Mouse (Mus musculus) liver, embryonic 11.5 days (tissue): ENCODE measurements at regions not wholly inside any gene's neighbourhood (a gene's known extent, or its start where the extent isn't known, plus 50 kb on each side); places are given as distances from the start of the nearest gene placed in this dataset.

Source experiments
- ATAC-seq: fragments of 200-750 bp; cut with Nextera tagmentation; replicated peaks from 2 replicates; pipeline ENCODE4 v1.8.0; 2017; ENCODE audit warnings: moderate number of reproducible peaks, mild to moderate bottlenecking, moderate TSS enrichment, moderate library complexity; ENCODE audit not compliant: low FRiP score
- DNase-seq: peaks from one replicate; pipeline ENCODE4 v3.0.0-alpha.2; 2017; ENCODE audit warnings: low spot score
- H3K27ac ChIP-seq: fragments of 300-500 bp; sonication (generic); 2 replicates; pipeline ENCODE4 v1.5.1; 2014; ENCODE audit warnings: mild to moderate bottlenecking, low read depth, low read length, control low read depth
- H3K27me3 ChIP-seq: fragments of 300-500 bp; sonication (generic); replicated peaks from 2 replicates; pipeline ENCODE4 v1.6.1; 2014; ENCODE audit warnings: low read length, mixed read lengths; ENCODE audit not compliant: control insufficient read depth, insufficient read depth
- H3K36me3 ChIP-seq: fragments of 300-500 bp; sonication (generic); 2 replicates; pipeline ENCODE4 v1.6.1; 2014; ENCODE audit warnings: mild to moderate bottlenecking, low read length, moderate library complexity, mixed read lengths; ENCODE audit not compliant: control insufficient read depth, insufficient read depth
- H3K4me1 ChIP-seq: fragments of 300-500 bp; sonication (generic); replicated peaks from 2 replicates; pipeline ENCODE4 v1.6.1; 2014; ENCODE audit warnings: low read length, mixed read lengths; ENCODE audit not compliant: control insufficient read depth, insufficient read depth
- H3K4me2 ChIP-seq: fragments of 300-500 bp; sonication (generic); 2 replicates; pipeline ENCODE4 v1.6.1; 2014; ENCODE audit warnings: mild to moderate bottlenecking, control low read depth, moderate library complexity
- H3K4me3 ChIP-seq: fragments of 300-500 bp; sonication (generic); 2 replicates; pipeline ENCODE4 v1.5.1; 2014; ENCODE audit warnings: low read depth, low read length, control low read depth
- H3K9ac ChIP-seq: fragments of 300-500 bp; sonication (generic); 2 replicates; pipeline ENCODE4 v1.6.1; 2014; ENCODE audit warnings: low read depth, low read length, control low read depth
- H3K9me3 ChIP-seq: fragments of 300-500 bp; sonication (generic); 2 replicates; pipeline ENCODE4 v1.6.1; 2016; ENCODE audit warnings: low read length, inconsistent platforms, mixed read lengths; ENCODE audit not compliant: control insufficient read depth
- WGBS: fragments of 180-500 bp; shearing (Covaris S2); extraction: QIAGEN DNeasy Blood & Tissue Kit; methylation state at CpG from one replicate; pipeline ENCODE4 v1.1.7; 2014; 5-methylcytosine and 5-hydroxymethylcytosine counted together

- no peaks in the 10 kb centered on the region for H3K4me1 ChIP-seq
- no peak for ATAC-seq
- H3K4me2 ChIP-seq = no peak overlapping the region
- H3K36me3 ChIP-seq = no peaks in the 10 kb centered on the region
- no peaks in the 10 kb centered on the region for H3K9me3 ChIP-seq
- H3K27me3 ChIP-seq = no peaks in the 10 kb centered on the region
- DNase-seq = no peak
- H3K4me3 ChIP-seq = no peak overlapping the region
- no peak overlapping the region for H3K27ac ChIP-seq
- no peak overlapping the region for H3K9ac ChIP-seq
- WGBS = 78% methylated on average over 2 of the region's 2 CpGs
These were observed 336.2 kb upstream of the A1bg start for GRCm38 (mm10) chr15:61259047-61259446.

- Histone ChIP-seq H3K9me3 (no peaks in the 10 kb centered on the region), H3K4me2 (no peak overlapping the region), H3K36me3 (no peaks in the 10 kb centered on the region), H3K27me3 (no peaks in the 10 kb centered on the region), H3K4me3 (no peak overlapping the region), H3K4me1 (no peaks in the 10 kb centered on the region), H3K27ac (no peak overlapping the region), H3K9ac (no peak overlapping the region)
- ATAC-seq = no peak
- 76% methylated on average over 2 of the region's 2 CpGs for WGBS
- no peak for DNase-seq
These were observed 321.7 kb upstream of the A1bg start for GRCm38 (mm10) chr15:61244511-61244910.

GRCm38 (mm10) chr15:61242161-61242681 is 319.4 kb upstream of the A1bg start:
- no peaks in the 10 kb centered on the region for H3K4me1 ChIP-seq
- H3K4me2 ChIP-seq = no peak overlapping the region
- no peaks in the 10 kb centered on the region for H3K9me3 ChIP-seq
- WGBS = 67% methylated on average over 2 of the region's 2 CpGs
- no peaks in the 10 kb centered on the region for H3K27me3 ChIP-seq
- ATAC-seq (no peak), DNase-seq (no peak)
- H3K4me3 ChIP-seq = no peak overlapping the region
- H3K9ac ChIP-seq = no peak overlapping the region
- no peaks in the 10 kb centered on the region for H3K36me3 ChIP-seq
- H3K27ac ChIP-seq = no peak overlapping the region

DNA sequence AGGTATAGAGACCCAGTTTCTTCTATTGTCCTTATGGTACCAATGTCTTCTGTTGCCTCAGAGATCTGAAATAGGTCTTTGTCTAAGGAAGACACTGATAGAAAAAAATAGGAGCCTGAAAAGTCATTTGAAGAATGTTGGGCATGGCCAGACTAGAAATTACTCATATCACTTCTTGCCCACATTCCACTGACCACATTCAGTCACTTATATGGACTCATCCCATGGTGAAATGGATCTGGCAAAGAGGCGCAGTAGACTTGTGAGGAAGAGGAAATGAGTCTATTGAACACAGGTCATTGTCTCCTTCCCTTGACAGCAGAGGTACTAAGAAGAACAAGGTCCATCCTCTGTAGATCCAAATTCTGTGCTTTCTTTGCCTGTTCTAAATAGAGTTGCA is 318.9 kb upstream of the A1bg start:
- 76% methylated on average over 1 of the region's 1 CpGs for WGBS
- Histone ChIP-seq H3K36me3 (no peaks in the 10 kb centered on the region), H3K27ac (no peak overlapping the region), H3K27me3 (no peaks in the 10 kb centered on the region), H3K4me3 (no peak overlapping the region), H3K9me3 (no peaks in the 10 kb centered on the region), H3K4me2 (no peak overlapping the region), H3K9ac (no peak overlapping the region), H3K4me1 (no peaks in the 10 kb centered on the region)
- no peak for DNase-seq
- ATAC-seq = no peak

DNA sequence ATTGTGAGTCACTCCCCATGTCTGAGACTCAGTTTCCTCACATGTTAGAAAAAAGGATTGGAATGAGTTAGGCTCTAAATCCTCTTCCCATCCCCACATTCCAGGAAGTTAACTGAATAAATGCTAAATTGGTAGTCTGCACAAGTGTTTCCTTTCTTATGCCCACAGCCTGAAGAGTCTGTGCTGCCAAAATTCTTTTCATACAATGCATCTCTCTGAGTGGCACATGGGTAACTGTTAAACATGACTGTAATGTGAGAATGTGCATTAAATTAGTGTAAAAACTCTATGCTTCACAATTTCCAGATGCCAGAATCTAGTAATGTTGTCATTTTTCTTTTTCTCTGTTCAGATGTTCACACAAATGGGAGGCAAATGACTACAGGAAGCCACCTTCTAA is 317.5 kb upstream of the A1bg start:
- no peak overlapping the region for H3K4me3 ChIP-seq
- H3K9me3 ChIP-seq = no peaks in the 10 kb centered on the region
- DNase-seq (no peak), ATAC-seq (no peak)
- no peak overlapping the region for H3K4me2 ChIP-seq
- H3K36me3 ChIP-seq = no peaks in the 10 kb centered on the region
- no peaks in the 10 kb centered on the region for H3K27me3 ChIP-seq
- no peak overlapping the region for H3K27ac ChIP-seq
- no peak overlapping the region for H3K9ac ChIP-seq
- no peaks in the 10 kb centered on the region for H3K4me1 ChIP-seq

DNA sequence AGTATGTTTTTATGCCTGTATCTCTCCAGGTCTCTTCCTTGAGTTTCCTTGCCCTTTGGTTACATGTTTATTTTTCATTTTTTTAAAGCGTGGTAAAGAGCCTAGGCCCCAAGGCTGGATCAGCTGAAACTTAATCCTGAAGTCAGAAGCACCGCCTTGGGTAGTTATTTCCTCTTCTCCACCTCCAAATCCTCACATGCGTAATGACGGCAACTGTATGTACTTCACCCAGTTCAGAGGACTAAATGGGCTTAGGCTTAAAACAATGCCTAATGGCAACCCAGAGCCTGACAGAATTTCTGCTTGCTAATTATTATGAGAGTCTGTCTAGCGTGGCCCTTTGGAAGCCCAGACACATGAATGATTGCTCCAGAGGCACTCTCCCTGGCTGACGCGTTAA is 316.6 kb upstream of the A1bg start:
- DNase-seq = no peak
- Histone ChIP-seq H3K4me3 (no peak overlapping the region), H3K4me1 (no peaks in the 10 kb centered on the region), H3K9ac (no peak overlapping the region), H3K36me3 (no peaks in the 10 kb centered on the region), H3K4me2 (no peak overlapping the region), H3K27me3 (no peaks in the 10 kb centered on the region), H3K9me3 (no peaks in the 10 kb centered on the region), H3K27ac (no peak overlapping the region)
- 81% methylated on average over 7 of the region's 7 CpGs for WGBS
- no peak for ATAC-seq

DNA sequence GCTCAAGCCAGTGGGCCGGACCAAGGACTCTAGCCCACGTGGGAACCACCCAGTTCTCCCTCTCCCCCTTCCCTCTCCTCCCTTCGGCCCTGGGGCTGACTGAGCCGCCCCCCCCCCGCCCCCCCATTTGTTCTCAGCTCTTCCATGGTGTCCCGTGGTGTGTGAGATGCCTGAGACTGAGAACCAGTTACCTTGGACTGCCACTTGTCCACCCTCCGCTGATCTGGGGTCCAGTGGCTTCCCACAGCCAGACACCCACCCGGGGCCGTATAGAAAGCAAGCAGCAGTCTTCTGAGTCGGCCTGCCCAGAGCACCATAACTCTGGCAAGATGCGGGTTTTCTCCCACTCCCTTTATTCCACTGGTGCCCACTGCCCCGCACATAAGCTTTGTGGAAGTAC is 316.2 kb upstream of the A1bg start:
- Histone ChIP-seq H3K9ac (no peak overlapping the region), H3K9me3 (no peaks in the 10 kb centered on the region), H3K4me3 (no peak overlapping the region), H3K27me3 (no peaks in the 10 kb centered on the region), H3K4me1 (no peaks in the 10 kb centered on the region), H3K4me2 (no peak overlapping the region), H3K36me3 (no peaks in the 10 kb centered on the region), H3K27ac (no peak overlapping the region)
- ATAC-seq = no peak
- WGBS = 68% methylated on average over 11 of the region's 12 CpGs
- no peak for DNase-seq

GRCm38 (mm10) chr15:61229579-61229978 is 306.8 kb upstream of the A1bg start:
- H3K9ac ChIP-seq = no peak overlapping the region
- H3K27me3 ChIP-seq = no peaks in the 10 kb centered on the region
- no peak for ATAC-seq
- no peak for DNase-seq
- H3K36me3 ChIP-seq = no peaks in the 10 kb centered on the region
- no peak overlapping the region for H3K27ac ChIP-seq
- no peaks in the 10 kb centered on the region for H3K4me1 ChIP-seq
- H3K4me3 ChIP-seq = no peak overlapping the region
- no peak overlapping the region for H3K4me2 ChIP-seq
- no peaks in the 10 kb centered on the region for H3K9me3 ChIP-seq
- WGBS = 79% methylated on average over 3 of the region's 3 CpGs

DNA sequence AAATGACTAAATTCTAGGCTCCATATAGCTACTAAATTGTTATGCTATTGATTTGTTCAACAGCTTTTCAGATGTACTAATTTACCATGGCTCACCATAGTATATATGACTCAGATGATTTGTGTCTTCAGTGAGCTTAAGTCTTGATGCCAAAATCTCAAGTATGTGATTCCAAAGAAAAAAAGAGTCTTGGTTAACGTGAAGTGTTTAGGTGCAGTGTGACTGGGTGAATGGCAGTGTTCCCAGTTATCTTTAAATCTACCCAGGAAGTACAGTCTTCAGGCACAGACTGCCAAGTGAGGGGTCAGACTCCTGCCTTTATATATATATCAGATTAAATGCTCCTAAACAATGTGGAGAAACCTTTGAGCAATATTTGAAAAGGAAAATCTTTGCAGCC is 300.1 kb upstream of the A1bg start:
- H3K27me3 ChIP-seq = no peaks in the 10 kb centered on the region
- no peak for ATAC-seq
- no peak overlapping the region for H3K4me2 ChIP-seq
- H3K4me3 ChIP-seq = no peak overlapping the region
- no peaks in the 10 kb centered on the region for H3K36me3 ChIP-seq
- no peak for DNase-seq
- H3K9me3 ChIP-seq = no peaks in the 10 kb centered on the region
- no peaks in the 10 kb centered on the region for H3K4me1 ChIP-seq
- 42% methylated on average over 1 of the region's 1 CpGs for WGBS
- H3K27ac ChIP-seq = no peak overlapping the region
- H3K9ac ChIP-seq = no peak overlapping the region
